Mouse (Mus musculus): ENCODE data around the gene Defb20.

The Defb20 gene

GRCm38 (mm10) chr2:152500204-152500862, 23.5 kb downstream of the Defb20 start:
- DNase-seq, result no peak

DNA sequence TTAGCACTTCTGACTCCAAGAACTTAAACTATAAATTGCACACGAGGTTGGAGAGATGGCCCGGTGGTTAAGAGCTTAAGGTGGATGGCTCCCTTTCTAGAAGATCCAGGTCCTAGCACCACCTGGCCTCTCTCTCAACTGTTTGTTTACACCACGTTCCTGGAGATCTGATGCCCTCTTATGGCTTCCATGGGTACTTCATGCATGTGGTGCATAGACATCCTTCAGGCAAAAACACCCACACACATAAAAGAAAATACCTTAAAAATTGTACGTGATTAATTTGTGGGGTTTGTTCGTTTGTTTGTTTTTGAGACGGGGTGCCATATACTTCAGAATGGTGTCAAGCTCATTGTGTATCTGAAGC, 24.0 kb downstream of the Defb20 start:
- DNase-seq, result no peak

DNA sequence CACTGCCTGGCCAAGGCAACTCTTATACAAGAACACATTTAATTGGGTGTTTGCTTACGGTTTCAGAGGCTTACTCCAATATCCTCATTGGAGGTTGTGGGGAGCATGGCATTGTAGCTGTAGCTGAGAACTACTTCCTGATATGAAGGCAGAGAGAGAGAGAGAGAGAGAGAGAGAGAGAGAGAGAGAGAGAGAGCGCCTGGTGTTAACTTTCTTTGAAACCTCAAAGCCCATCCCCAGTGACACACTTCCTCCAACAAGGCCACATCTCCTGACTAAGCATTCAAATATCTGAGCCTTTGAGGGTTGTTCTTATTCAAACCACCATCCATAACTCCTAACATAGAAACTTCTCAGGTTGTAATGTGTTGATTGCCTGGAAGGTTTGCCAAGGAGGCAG, 27.1 kb downstream of the Defb20 start:
- DNase-seq, result no peak

DNA sequence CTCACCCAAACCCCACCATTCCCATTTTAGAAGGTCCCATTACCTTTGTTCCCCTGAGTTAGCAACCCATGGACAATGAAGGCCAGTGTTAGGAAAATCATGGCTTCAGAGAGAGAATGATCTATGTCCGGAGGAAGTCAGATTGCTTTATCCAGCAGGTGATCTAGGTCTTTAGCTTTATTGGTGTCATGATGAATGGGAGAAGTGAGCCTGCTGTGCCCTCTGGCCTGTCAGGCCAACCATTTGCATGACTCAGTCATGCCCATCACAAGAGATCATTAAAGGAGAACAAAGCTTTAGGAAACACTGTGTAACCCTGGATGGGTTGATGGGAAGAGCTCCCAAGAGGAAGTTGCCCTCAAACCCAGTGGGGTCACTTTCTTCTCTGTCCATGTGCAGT, 34.7 kb downstream of the Defb20 start, which contains the start of gene Defb26:
TSS of gene Defb26 (minus strand) at position 101 of the 400 bp plus-strand sequence.
- DNase-seq, result no peak

DNA sequence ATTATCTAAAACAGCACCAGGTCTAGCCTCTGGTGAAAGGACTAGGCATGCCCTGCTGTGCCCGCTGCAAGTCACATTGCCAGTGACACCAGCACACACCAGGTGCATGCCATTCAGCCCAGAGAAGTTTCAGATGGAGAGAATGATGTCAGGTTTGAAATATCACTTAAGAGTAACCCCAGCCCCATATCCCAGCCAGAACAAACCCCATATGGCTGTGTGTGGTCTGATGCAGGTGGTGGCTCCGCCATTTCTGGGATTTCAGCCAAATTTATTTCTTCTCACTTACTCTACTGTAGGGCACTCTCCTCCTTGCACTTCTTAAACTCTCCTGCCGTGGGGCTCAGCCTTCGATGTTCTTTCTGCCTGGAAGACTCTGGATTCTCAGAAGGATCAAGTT, 39.2 kb downstream of the Defb20 start:
- DNase-seq, result no peak

- DNase-seq, result no peak
Measured at GRCm38 (mm10) chr2:152517981-152518380, 41.1 kb downstream of the Defb20 start, which contains the start of gene Defb28. Gene Defb28 (plus strand): TSS chr2:152518255.

Data from thymus, postnatal 4 days (tissue).